Mouse (Mus musculus) heart, postnatal 0 days (tissue): ENCODE data around the gene Fgfr2. TPM values are rescaled to one million over a fixed set of nuclear protein-coding genes. Genes with fewer than 3 reads are reported as not detected.

Experiments
- ATAC-seq: fragments of 200-750 bp; cut with Nextera tagmentation; 2 replicates; pipeline ENCODE4 v1.8.0; 2017; ENCODE audit warnings: low read depth, moderate number of reproducible peaks, moderate library complexity; ENCODE audit not compliant: insufficient read depth
- DNase-seq: peaks from one replicate; pipeline ENCODE4 v3.0.0-alpha.2; 2016; ENCODE audit warnings: low spot score
- H3K27ac ChIP-seq: fragments of 300-500 bp; sonication (generic); 2 replicates; pipeline ENCODE4 v1.5.1; 2014; ENCODE audit warnings: low read depth, mild to moderate bottlenecking
- H3K27me3 ChIP-seq: fragments of 300-500 bp; sonication (generic); 2 replicates; pipeline ENCODE4 v1.6.1; 2014; ENCODE audit warnings: low read length, mixed read lengths; ENCODE audit not compliant: control insufficient read depth, insufficient read depth
- H3K36me3 ChIP-seq: fragments of 300-500 bp; sonication (generic); replicated peaks from 2 replicates; pipeline ENCODE4 v1.6.1; 2014; ENCODE audit warnings: low read length, mixed read lengths; ENCODE audit not compliant: control insufficient read depth, insufficient read depth
- H3K4me1 ChIP-seq: fragments of 300-500 bp; sonication (generic); 2 replicates; pipeline ENCODE4 v1.6.1; 2014; ENCODE audit warnings: antibody characterized with exemption; ENCODE audit not compliant: control insufficient read depth, insufficient read depth
- H3K4me2 ChIP-seq: fragments of 300-500 bp; sonication (generic); 2 replicates; pipeline ENCODE4 v1.6.1; 2014; ENCODE audit warnings: low read depth, mild to moderate bottlenecking, low read length, moderate library complexity
- H3K4me3 ChIP-seq: fragments of 300-500 bp; sonication (generic); 2 replicates; pipeline ENCODE4 v1.5.1; 2014; ENCODE audit warnings: low read depth, low read length
- H3K9ac ChIP-seq: fragments of 300-500 bp; sonication (generic); replicated peaks from 2 replicates; pipeline ENCODE4 v1.6.1; 2014; ENCODE audit warnings: low read depth, low read length, mixed read lengths
- H3K9me3 ChIP-seq: fragments of 300-500 bp; sonication (generic); replicated peaks from 2 replicates; pipeline ENCODE4 v1.6.1; 2016; ENCODE audit warnings: low read length; ENCODE audit not compliant: control insufficient read depth
- CTCF ChIP-seq: IDR thresholded peaks from 2 replicates; pipeline ENCODE4 v1.5.1; 2016; ENCODE audit warnings: antibody characterized with exemption, control low read depth, low read depth
- EP300 ChIP-seq: IDR thresholded peaks from 2 replicates; pipeline ENCODE4 v1.6.1; 2016; ENCODE audit warnings: antibody characterized with exemption, low read depth
- WGBS: fragments of 180-500 bp; shearing (Covaris S2); extraction: QIAGEN DNeasy Blood & Tissue Kit; methylation state at CpG from one replicate; pipeline ENCODE4 v1.1.7; 2014; 5-methylcytosine and 5-hydroxymethylcytosine counted together
- polyA plus RNA-seq: library from polyadenylated mRNA; unstranded; fragments of >200 nt; fragmentation: Nextera tagmentation; extraction: Ambion mirVana; gene quantifications from 2 replicates; pipeline ENCODE4 v1.2.1, GENCODE M21; 2015
- total RNA-seq: library from RNA; depleted of rRNA; stranded (reverse); fragments of >200 nt; gene quantifications from 2 replicates; pipeline ENCODE4 v1.2.3, GENCODE M21; 2014; ENCODE audit warnings: low replicate concordance

Fgfr2 gene
- total and polyA plus RNA-seq, 2 experiments from 2014 or later, result 3.8 to 11.5 TPM

GRCm38 (mm10) chr7:132808841-132809682, 314.1 kb downstream of the Fgfr2 start:
- ATAC-seq (no peak), DNase-seq (no peak)
- no peak for TF ChIP-seq CTCF
- TF ChIP-seq EP300, result no peak
- 22% methylated on average over 19 of the region's 20 CpGs for WGBS
- no peaks in the 10 kb centered on the region for H3K27me3 ChIP-seq
- peak overlapping the region; percentile 4 for H3K4me2 ChIP-seq
- H3K27ac ChIP-seq, result peak overlapping the region; percentile 74
- no peak overlapping the region for H3K4me3 ChIP-seq
- H3K9ac ChIP-seq, result peak overlapping the region; percentile 24
- no peaks in the 10 kb centered on the region for H3K36me3 ChIP-seq
- H3K4me1 ChIP-seq, result peaks cover 65% of the 10 kb centered on the region
- H3K9me3 ChIP-seq, result no peaks in the 10 kb centered on the region

DNA sequence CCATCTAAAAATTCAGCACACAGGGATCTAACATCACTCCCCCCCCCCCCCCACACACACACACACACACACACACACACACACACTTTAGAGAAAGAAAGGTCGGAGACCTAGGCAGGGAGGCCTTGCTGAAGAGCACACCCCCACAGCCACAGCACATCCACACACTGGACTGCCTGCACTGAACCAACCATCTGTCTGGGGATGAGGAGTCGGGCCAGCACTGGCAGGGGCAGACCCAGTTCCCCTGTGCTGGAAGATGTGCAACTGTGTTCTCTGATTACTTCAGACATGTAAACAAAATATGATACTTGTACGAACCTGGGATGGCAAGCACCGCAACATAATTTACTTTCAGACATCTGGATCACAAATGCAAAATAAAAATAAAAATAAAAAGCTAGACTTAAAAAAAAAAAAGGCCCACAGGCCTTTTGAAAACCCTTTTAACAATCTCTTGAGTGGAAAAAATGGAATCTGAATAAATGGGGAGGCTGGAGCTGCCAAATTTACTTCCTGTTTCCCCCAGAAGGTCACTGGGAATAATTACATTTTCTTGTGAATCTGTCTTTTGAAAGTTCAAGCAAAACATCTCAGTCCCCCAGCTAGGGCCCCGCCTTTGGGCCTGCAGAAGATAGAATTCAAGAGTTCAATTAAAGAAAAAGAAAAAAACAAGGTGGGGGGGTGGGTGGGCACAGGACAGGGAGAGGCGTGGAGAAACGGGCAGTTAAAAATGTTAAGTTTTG, 314.9 kb downstream of the Fgfr2 start:
- Histone ChIP-seq H3K9me3 (no peaks in the 10 kb centered on the region), H3K27ac (peak overlapping the region; percentile 74), H3K4me3 (no peak overlapping the region), H3K9ac (peak overlapping the region; percentile 24), H3K36me3 (no peaks in the 10 kb centered on the region), H3K4me1 (peaks cover 73% of the 10 kb centered on the region), H3K27me3 (no peaks in the 10 kb centered on the region), H3K4me2 (no peak overlapping the region)
- no peak for DNase-seq
- WGBS, result 66% methylated on average over 7 of the region's 7 CpGs
- no peak for ATAC-seq
- TF ChIP-seq EP300, result no peak
- TF ChIP-seq CTCF, result no peak

GRCm38 (mm10) chr7:132806926-132807857, 316.0 kb downstream of the Fgfr2 start:
- peak overlapping the region; percentile 74 for H3K27ac ChIP-seq
- DNase-seq (no peak), ATAC-seq (no peak)
- 55% methylated on average over 13 of the region's 13 CpGs for WGBS
- no peaks in the 10 kb centered on the region for H3K36me3 ChIP-seq
- H3K9ac ChIP-seq, result 0 out of 2 replicates have a peak overlapping the region, but pooled peaks have one; percentile 11
- no peak overlapping the region for H3K4me2 ChIP-seq
- TF ChIP-seq EP300 (no peak), CTCF (no peak)
- H3K27me3 ChIP-seq, result no peaks in the 10 kb centered on the region
- H3K4me3 ChIP-seq, result no peak overlapping the region
- H3K9me3 ChIP-seq, result no peaks in the 10 kb centered on the region
- peaks cover 83% of the 10 kb centered on the region for H3K4me1 ChIP-seq

DNA sequence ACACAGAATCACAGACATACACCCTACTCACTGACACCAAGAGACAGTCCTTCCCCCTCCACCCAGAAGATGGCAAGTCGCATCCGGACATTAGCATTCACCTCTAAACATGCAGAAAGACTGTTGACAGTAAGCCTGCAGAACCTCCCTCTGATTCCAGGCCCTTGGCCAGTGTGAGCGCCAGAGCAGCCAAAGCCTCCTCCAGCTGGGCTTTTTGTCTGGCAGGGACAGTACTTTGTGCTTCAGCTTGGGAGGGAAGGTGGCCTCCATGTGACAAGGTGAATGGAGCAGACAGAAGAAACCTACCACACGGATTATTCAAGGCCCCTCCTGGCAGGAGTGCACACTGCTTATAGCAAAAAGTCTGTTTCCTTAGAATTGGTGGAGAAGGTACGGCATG, 316.9 kb downstream of the Fgfr2 start:
- H3K4me1 ChIP-seq, result peaks cover 86% of the 10 kb centered on the region
- ATAC-seq, result no peak
- peak overlapping the region; percentile 74 for H3K27ac ChIP-seq
- peak; percentile 51 for DNase-seq
- 50% methylated on average over 5 of the region's 5 CpGs for WGBS
- TF ChIP-seq CTCF (no peak), EP300 (no peak)
- H3K4me3 ChIP-seq, result no peak overlapping the region
- H3K4me2 ChIP-seq, result no peak overlapping the region
- H3K9ac ChIP-seq, result no peak overlapping the region
- H3K36me3 ChIP-seq, result no peaks in the 10 kb centered on the region
- H3K9me3 ChIP-seq, result no peaks in the 10 kb centered on the region
- no peaks in the 10 kb centered on the region for H3K27me3 ChIP-seq

DNA sequence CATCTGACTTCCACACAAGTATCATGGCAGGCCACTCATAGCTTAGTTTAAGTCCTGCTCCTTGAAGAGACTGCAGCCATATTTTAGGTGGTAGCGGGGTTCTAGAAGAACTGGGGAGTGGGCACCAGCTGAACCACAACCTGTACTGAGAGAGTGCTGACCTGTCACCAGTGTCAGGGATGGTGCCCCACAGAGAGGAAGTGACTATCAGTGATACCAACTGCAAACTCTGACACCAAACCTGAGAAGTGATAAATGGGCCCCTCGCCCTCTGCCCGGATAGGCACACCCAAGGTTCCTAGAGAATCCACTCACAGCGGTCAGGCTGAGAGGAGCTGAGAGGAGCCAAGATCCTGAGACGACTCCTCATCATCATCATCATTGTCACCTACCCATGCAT, 318.2 kb downstream of the Fgfr2 start:
- ATAC-seq, result no peak
- no peak overlapping the region for H3K4me3 ChIP-seq
- DNase-seq, result no peak
- H3K4me1 ChIP-seq, result peaks cover 91% of the 10 kb centered on the region
- peak overlapping the region; percentile 57; the same call in 1 of the 2 replicates for H3K27ac ChIP-seq
- WGBS, result 84% methylated on average over 5 of the region's 5 CpGs
- no peaks in the 10 kb centered on the region for H3K27me3 ChIP-seq
- no peak overlapping the region for H3K4me2 ChIP-seq
- H3K9ac ChIP-seq, result no peak overlapping the region
- no peaks in the 10 kb centered on the region for H3K36me3 ChIP-seq
- no peaks in the 10 kb centered on the region for H3K9me3 ChIP-seq
- TF ChIP-seq EP300 (no peak), CTCF (no peak)
